Mouse (Mus musculus): ENCODE measurements around the gene Bdkrb2. TPM values are rescaled to one million over a fixed set of nuclear protein-coding genes. Genes with fewer than 3 reads are reported as not detected.

Bdkrb2 gene
- polyA plus RNA-seq, 1 experiment from 2014 or later = 5.3 TPM

- H3K9ac ChIP-seq (ENCODE audit: low read length) = no peak overlapping the region
- 80% methylated on average over 7 of the region's 7 CpGs for WGBS
- no peaks in the 10 kb centered on the region for H3K9me3 ChIP-seq (replicated peaks; ENCODE audit: control insufficient read depth, low read length)
- H3K4me3 ChIP-seq (replicated peaks; ENCODE audit: low read length) = no peak overlapping the region
- H3K27me3 ChIP-seq (ENCODE audit: control insufficient read depth, insufficient read depth, low read length) = no peaks in the 10 kb centered on the region
- H3K27ac ChIP-seq (ENCODE audit: low read length) = no peak overlapping the region
- H3K4me1 ChIP-seq (ENCODE audit: control insufficient read depth, insufficient read depth, low read length) = peaks cover 13% of the 10 kb centered on the region; the same call in 1 of the 2 replicates
- no peak overlapping the region for H3K4me2 ChIP-seq (ENCODE audit: low read depth, low read length)
- no peak for ATAC-seq (ENCODE audit: insufficient read depth, low FRiP score)
- no peaks in the 10 kb centered on the region for H3K36me3 ChIP-seq (ENCODE audit: control insufficient read depth, insufficient read depth, low read length)
Observed at GRCm38 (mm10) chr12:105544872-105545271, 18.2 kb upstream of the Bdkrb2 start.

GRCm38 (mm10) chr12:105545696-105546435, 17.2 kb upstream of the Bdkrb2 start:
- Histone ChIP-seq H3K9me3 (replicated peaks; ENCODE audit: control insufficient read depth, low read length) (no peaks in the 10 kb centered on the region), H3K4me3 (replicated peaks; ENCODE audit: low read length) (no peak overlapping the region), H3K36me3 (ENCODE audit: control insufficient read depth, insufficient read depth, low read length) (no peaks in the 10 kb centered on the region), H3K27ac (ENCODE audit: low read length) (no peak overlapping the region), H3K9ac (ENCODE audit: low read length) (no peak overlapping the region), H3K4me2 (ENCODE audit: low read depth, low read length) (no peak overlapping the region), H3K4me1 (ENCODE audit: control insufficient read depth, insufficient read depth, low read length) (peaks cover 13% of the 10 kb centered on the region; the same call in 1 of the 2 replicates), H3K27me3 (ENCODE audit: control insufficient read depth, insufficient read depth, low read length) (no peaks in the 10 kb centered on the region)
- WGBS = 24% methylated on average over 17 of the region's 17 CpGs
- no peak for ATAC-seq (ENCODE audit: insufficient read depth, low FRiP score)

- H3K4me3 ChIP-seq (replicated peaks; ENCODE audit: low read length) = no peak overlapping the region
- 38% methylated on average over 6 of the region's 6 CpGs for WGBS
- H3K4me2 ChIP-seq (ENCODE audit: low read depth, low read length) = no peak overlapping the region
- ATAC-seq (ENCODE audit: insufficient read depth, low FRiP score) = no peak
- H3K27me3 ChIP-seq (ENCODE audit: control insufficient read depth, insufficient read depth, low read length) = no peaks in the 10 kb centered on the region
- no peak overlapping the region for H3K27ac ChIP-seq (ENCODE audit: low read length)
- peaks cover 13% of the 10 kb centered on the region; the same call in 1 of the 2 replicates for H3K4me1 ChIP-seq (ENCODE audit: control insufficient read depth, insufficient read depth, low read length)
- H3K9me3 ChIP-seq (replicated peaks; ENCODE audit: control insufficient read depth, low read length) = no peaks in the 10 kb centered on the region
- H3K9ac ChIP-seq (ENCODE audit: low read length) = no peak overlapping the region
- no peaks in the 10 kb centered on the region for H3K36me3 ChIP-seq (ENCODE audit: control insufficient read depth, insufficient read depth, low read length)
Observed at GRCm38 (mm10) chr12:105546538-105546937, 16.5 kb upstream of the Bdkrb2 start.

- no peaks in the 10 kb centered on the region for H3K9me3 ChIP-seq (replicated peaks; ENCODE audit: control insufficient read depth, low read length)
- no peak overlapping the region for H3K4me3 ChIP-seq (replicated peaks; ENCODE audit: low read length)
- no peaks in the 10 kb centered on the region for H3K36me3 ChIP-seq (ENCODE audit: control insufficient read depth, insufficient read depth, low read length)
- H3K9ac ChIP-seq (ENCODE audit: low read length) = no peak overlapping the region
- WGBS = 46% methylated on average over 2 of the region's 2 CpGs
- H3K4me1 ChIP-seq (ENCODE audit: control insufficient read depth, insufficient read depth, low read length) = peaks cover 13% of the 10 kb centered on the region; the same call in 1 of the 2 replicates
- no peak overlapping the region for H3K27ac ChIP-seq (ENCODE audit: low read length)
- no peaks in the 10 kb centered on the region for H3K27me3 ChIP-seq (ENCODE audit: control insufficient read depth, insufficient read depth, low read length)
- H3K4me2 ChIP-seq (ENCODE audit: low read depth, low read length) = no peak overlapping the region
- ATAC-seq (ENCODE audit: insufficient read depth, low FRiP score) = no peak
Observed at GRCm38 (mm10) chr12:105547151-105547550, 15.9 kb upstream of the Bdkrb2 start.

- 73% methylated on average over 2 of the region's 2 CpGs for WGBS
- no peak overlapping the region for H3K4me2 ChIP-seq (ENCODE audit: low read depth, low read length)
- H3K27ac ChIP-seq (ENCODE audit: low read length) = no peak overlapping the region
- no peak overlapping the region for H3K9ac ChIP-seq (ENCODE audit: low read length)
- H3K36me3 ChIP-seq (ENCODE audit: control insufficient read depth, insufficient read depth, low read length) = no peaks in the 10 kb centered on the region
- H3K27me3 ChIP-seq (ENCODE audit: control insufficient read depth, insufficient read depth, low read length) = no peaks in the 10 kb centered on the region
- H3K4me1 ChIP-seq (ENCODE audit: control insufficient read depth, insufficient read depth, low read length) = peaks cover 13% of the 10 kb centered on the region; the same call in 1 of the 2 replicates
- H3K9me3 ChIP-seq (replicated peaks; ENCODE audit: control insufficient read depth, low read length) = no peaks in the 10 kb centered on the region
- no peak for ATAC-seq (ENCODE audit: insufficient read depth, low FRiP score)
- H3K4me3 ChIP-seq (replicated peaks; ENCODE audit: low read length) = no peak overlapping the region
Observed at GRCm38 (mm10) chr12:105548001-105548400, 15.0 kb upstream of the Bdkrb2 start.

- ATAC-seq (ENCODE audit: insufficient read depth, low FRiP score) = no peak
- no peaks in the 10 kb centered on the region for H3K36me3 ChIP-seq (ENCODE audit: control insufficient read depth, insufficient read depth, low read length)
- H3K4me2 ChIP-seq (ENCODE audit: low read depth, low read length) = no peak overlapping the region
- H3K27ac ChIP-seq (ENCODE audit: low read length) = no peak overlapping the region
- no peaks in the 10 kb centered on the region for H3K9me3 ChIP-seq (replicated peaks; ENCODE audit: control insufficient read depth, low read length)
- no peak overlapping the region for H3K9ac ChIP-seq (ENCODE audit: low read length)
- H3K4me1 ChIP-seq (ENCODE audit: control insufficient read depth, insufficient read depth, low read length) = peaks cover 13% of the 10 kb centered on the region; the same call in 1 of the 2 replicates
- no peak overlapping the region for H3K4me3 ChIP-seq (replicated peaks; ENCODE audit: low read length)
- 77% methylated on average over 6 of the region's 6 CpGs for WGBS
- H3K27me3 ChIP-seq (ENCODE audit: control insufficient read depth, insufficient read depth, low read length) = no peaks in the 10 kb centered on the region
Observed at GRCm38 (mm10) chr12:105548881-105549280, 14.1 kb upstream of the Bdkrb2 start.

GRCm38 (mm10) chr12:105549835-105550802, 12.9 kb upstream of the Bdkrb2 start:
- H3K4me3 ChIP-seq (replicated peaks; ENCODE audit: low read length) = no peak overlapping the region
- WGBS = 64% methylated on average over 4 of the region's 4 CpGs

GRCm38 (mm10) chr12:105551551-105551989, 11.5 kb upstream of the Bdkrb2 start:
- no peak for ATAC-seq (ENCODE audit: insufficient read depth, low FRiP score)
- Histone ChIP-seq H3K27me3 (ENCODE audit: control insufficient read depth, insufficient read depth, low read length) (no peaks in the 10 kb centered on the region), H3K4me2 (ENCODE audit: low read depth, low read length) (no peak overlapping the region), H3K36me3 (ENCODE audit: control insufficient read depth, insufficient read depth, low read length) (no peaks in the 10 kb centered on the region), H3K27ac (ENCODE audit: low read length) (no peak overlapping the region), H3K4me1 (ENCODE audit: control insufficient read depth, insufficient read depth, low read length) (peaks cover 7% of the 10 kb centered on the region; the same call in 1 of the 2 replicates), H3K9me3 (replicated peaks; ENCODE audit: control insufficient read depth, low read length) (no peaks in the 10 kb centered on the region), H3K9ac (ENCODE audit: low read length) (no peak overlapping the region), H3K4me3 (replicated peaks; ENCODE audit: low read length) (no peak overlapping the region)
- WGBS = 46% methylated on average over 6 of the region's 6 CpGs

More at GRCm38 (mm10) chr12:105549835-105550802, 12.9 kb upstream of the Bdkrb2 start:
- no peak overlapping the region for H3K27ac ChIP-seq (ENCODE audit: low read length)
- H3K9ac ChIP-seq (ENCODE audit: low read length) = no peak overlapping the region
- ATAC-seq (ENCODE audit: insufficient read depth, low FRiP score) = no peak
- no peaks in the 10 kb centered on the region for H3K36me3 ChIP-seq (ENCODE audit: control insufficient read depth, insufficient read depth, low read length)
- H3K9me3 ChIP-seq (replicated peaks; ENCODE audit: control insufficient read depth, low read length) = no peaks in the 10 kb centered on the region
- H3K4me1 ChIP-seq (ENCODE audit: control insufficient read depth, insufficient read depth, low read length) = peaks cover 17% of the 10 kb centered on the region; the same call in 1 of the 2 replicates
- no peak overlapping the region for H3K4me2 ChIP-seq (ENCODE audit: low read depth, low read length)
- no peaks in the 10 kb centered on the region for H3K27me3 ChIP-seq (ENCODE audit: control insufficient read depth, insufficient read depth, low read length)

Measured in stomach, embryonic 16.5 days (tissue).